Mouse (Mus musculus): ENCODE results near the gene Smad9. TPM values are rescaled to one million over a fixed set of nuclear protein-coding genes. Genes with fewer than 3 reads are reported as not detected.

Gene Smad9
- polyA plus RNA-seq, 2 experiments = 1.2 to 3.6 TPM

- WGBS = 91% methylated on average over 6 of the region's 6 CpGs
- DNase-seq (ENCODE audit: low spot score) (no peak), ATAC-seq (ENCODE audit: low FRiP score, low read depth) (no peak)
- H3K9me3 ChIP-seq (ENCODE audit: control insufficient read depth, low read length) = no peaks in the 10 kb centered on the region
- H3K27me3 ChIP-seq (ENCODE audit: control insufficient read depth, insufficient read depth, low read length) = no peaks in the 10 kb centered on the region
- H3K4me3 ChIP-seq (replicated peaks; ENCODE audit: low read length) = no peak overlapping the region
- no peak overlapping the region for H3K9ac ChIP-seq (ENCODE audit: low read depth, low read length, severe bottlenecking)
- H3K4me1 ChIP-seq (ENCODE audit: control insufficient read depth, insufficient read depth, low read length) = no peaks in the 10 kb centered on the region
- no peak overlapping the region for H3K4me2 ChIP-seq (replicated peaks; ENCODE audit: low read depth, low read length, severe bottlenecking)
- peaks cover 13% of the 10 kb centered on the region for H3K36me3 ChIP-seq (ENCODE audit: control insufficient read depth, insufficient read depth, low read length)
- no peak for TF ChIP-seq POLR2A (IDR thresholded peaks at IDR 0.05; ENCODE audit: borderline replicate concordance, extremely low read depth, insufficient read depth, insufficient read length)
- no peak overlapping the region for H3K27ac ChIP-seq (replicated peaks; ENCODE audit: low read depth, low read length)
Observed at GRCm38 (mm10) chr3:54793762-54794161, 38.4 kb downstream of the Smad9 start.

GRCm38 (mm10) chr3:54795379-54795778 is 40.0 kb downstream of the Smad9 start:
- Histone ChIP-seq H3K9ac (ENCODE audit: low read depth, low read length, severe bottlenecking) (no peak overlapping the region), H3K4me1 (ENCODE audit: control insufficient read depth, insufficient read depth, low read length) (no peaks in the 10 kb centered on the region), H3K9me3 (ENCODE audit: control insufficient read depth, low read length) (no peaks in the 10 kb centered on the region), H3K27ac (replicated peaks; ENCODE audit: low read depth, low read length) (no peak overlapping the region), H3K27me3 (ENCODE audit: control insufficient read depth, insufficient read depth, low read length) (no peaks in the 10 kb centered on the region), H3K4me2 (replicated peaks; ENCODE audit: low read depth, low read length, severe bottlenecking) (no peak overlapping the region), H3K4me3 (replicated peaks; ENCODE audit: low read length) (no peak overlapping the region), H3K36me3 (ENCODE audit: control insufficient read depth, insufficient read depth, low read length) (peaks cover 5% of the 10 kb centered on the region; the same call in 1 of the 2 replicates)
- 91% methylated on average over 5 of the region's 5 CpGs for WGBS
- no peak for DNase-seq (ENCODE audit: low spot score)
- no peak for TF ChIP-seq POLR2A (IDR thresholded peaks at IDR 0.05; ENCODE audit: borderline replicate concordance, extremely low read depth, insufficient read depth, insufficient read length)
- no peak for ATAC-seq (ENCODE audit: low FRiP score, low read depth)

GRCm38 (mm10) chr3:54795806-54796205 is 40.4 kb downstream of the Smad9 start:
- H3K4me2 ChIP-seq (replicated peaks; ENCODE audit: low read depth, low read length, severe bottlenecking) = no peak overlapping the region
- H3K27me3 ChIP-seq (ENCODE audit: control insufficient read depth, insufficient read depth, low read length) = no peaks in the 10 kb centered on the region
- H3K9ac ChIP-seq (ENCODE audit: low read depth, low read length, severe bottlenecking) = no peak overlapping the region
- H3K27ac ChIP-seq (replicated peaks; ENCODE audit: low read depth, low read length) = no peak overlapping the region
- H3K4me1 ChIP-seq (ENCODE audit: control insufficient read depth, insufficient read depth, low read length) = no peaks in the 10 kb centered on the region
- ATAC-seq (ENCODE audit: low FRiP score, low read depth) (no peak), DNase-seq (ENCODE audit: low spot score) (no peak)
- H3K9me3 ChIP-seq (ENCODE audit: control insufficient read depth, low read length) = no peaks in the 10 kb centered on the region
- no peak for TF ChIP-seq POLR2A (IDR thresholded peaks at IDR 0.05; ENCODE audit: borderline replicate concordance, extremely low read depth, insufficient read depth, insufficient read length)
- 94% methylated on average over 1 of the region's 1 CpGs for WGBS
- H3K36me3 ChIP-seq (ENCODE audit: control insufficient read depth, insufficient read depth, low read length) = peaks cover 5% of the 10 kb centered on the region; the same call in 1 of the 2 replicates
- H3K4me3 ChIP-seq (replicated peaks; ENCODE audit: low read length) = no peak overlapping the region

GRCm38 (mm10) chr3:54797211-54797610 is 41.8 kb downstream of the Smad9 start:
- ATAC-seq (ENCODE audit: low FRiP score, low read depth) (no peak), DNase-seq (ENCODE audit: low spot score) (peak; percentile 8)
- no peaks in the 10 kb centered on the region for H3K27me3 ChIP-seq (ENCODE audit: control insufficient read depth, insufficient read depth, low read length)
- H3K4me2 ChIP-seq (replicated peaks; ENCODE audit: low read depth, low read length, severe bottlenecking) = no peak overlapping the region
- no peaks in the 10 kb centered on the region for H3K9me3 ChIP-seq (ENCODE audit: control insufficient read depth, low read length)
- peaks cover 5% of the 10 kb centered on the region; the same call in 1 of the 2 replicates for H3K36me3 ChIP-seq (ENCODE audit: control insufficient read depth, insufficient read depth, low read length)
- H3K4me3 ChIP-seq (replicated peaks; ENCODE audit: low read length) = no peak overlapping the region
- H3K27ac ChIP-seq (replicated peaks; ENCODE audit: low read depth, low read length) = no peak overlapping the region
- 43% methylated on average over 16 of the region's 16 CpGs for WGBS
- no peaks in the 10 kb centered on the region for H3K4me1 ChIP-seq (ENCODE audit: control insufficient read depth, insufficient read depth, low read length)
- no peak for TF ChIP-seq POLR2A (IDR thresholded peaks at IDR 0.05; ENCODE audit: borderline replicate concordance, extremely low read depth, insufficient read depth, insufficient read length)
- no peak overlapping the region for H3K9ac ChIP-seq (ENCODE audit: low read depth, low read length, severe bottlenecking)

GRCm38 (mm10) chr3:54803713-54804112 is 48.3 kb downstream of the Smad9 start:
- Histone ChIP-seq H3K4me1 (ENCODE audit: control insufficient read depth, insufficient read depth, low read length) (peaks cover 11% of the 10 kb centered on the region), H3K9ac (ENCODE audit: low read depth, low read length, severe bottlenecking) (no peak overlapping the region), H3K27ac (replicated peaks; ENCODE audit: low read depth, low read length) (no peak overlapping the region), H3K27me3 (ENCODE audit: control insufficient read depth, insufficient read depth, low read length) (no peaks in the 10 kb centered on the region), H3K36me3 (ENCODE audit: control insufficient read depth, insufficient read depth, low read length) (peaks cover 22% of the 10 kb centered on the region), H3K4me2 (replicated peaks; ENCODE audit: low read depth, low read length, severe bottlenecking) (no peak overlapping the region), H3K9me3 (ENCODE audit: control insufficient read depth, low read length) (no peaks in the 10 kb centered on the region), H3K4me3 (replicated peaks; ENCODE audit: low read length) (no peak overlapping the region)
- WGBS = 92% methylated on average over 8 of the region's 8 CpGs
- DNase-seq (ENCODE audit: low spot score) (no peak), ATAC-seq (ENCODE audit: low FRiP score, low read depth) (no peak)
- TF ChIP-seq POLR2A (IDR thresholded peaks at IDR 0.05; ENCODE audit: borderline replicate concordance, extremely low read depth, insufficient read depth, insufficient read length) = no peak

Data from limb, embryonic 14.5 days (tissue).